Mouse (Mus musculus) gastrocnemius, postnatal 36 days (tissue): ENCODE measurements around the gene Mep1a. TPM values are rescaled to one million over a fixed set of nuclear protein-coding genes. Genes with fewer than 3 reads are reported as not detected.
"Not testable (repeated sequence)": the region's sequence is repeated elsewhere in the genome, so short reads cannot be mapped to it uniquely, and the experiment has no call there.

Experiments used
- DNase-seq, 2 experiments: peaks; one replicate each; pipeline ENCODE4 v3.0.0; 2022
- intact Hi-C: fragments of 180-260 bp; cut with DNase I; formaldehyde crosslinking; loops from one replicate; pipeline ENCODE4 v1.15.1; 2025
- long read RNA-seq, 2 experiments: library from polyadenylated mRNA; stranded (forward); transcript quantifications; one replicate each; pipeline ENCODE4 v2.0.0; 2021
- total RNA-seq, 2 experiments: library from RNA; stranded (reverse); gene quantifications; 2 replicates each; pipeline ENCODE4 v1.2.3; 2021

Mep1a gene
- total RNA-seq: not detected
- long read RNA-seq, experiment 1: 0 reads
- long read RNA-seq, experiment 2: 0 reads

- intact Hi-C loops: no loop called here
- DNase-seq: no peak
These were observed at the start of gene Mep1a for GRCm38 (mm10) chr17:43502592-43502991. Gene Mep1a, minus strand, starts transcription at chr17:43502812.

- DNase-seq: no peak
- intact Hi-C loops: no loop called here
These were observed 48.6 kb upstream of the Mep1a start for GRCm38 (mm10) chr17:43551122-43551630.

GRCm38 (mm10) chr17:43544040-43544439, 41.4 kb upstream of the Mep1a start:
- DNase-seq: no peak
- intact Hi-C loops: no loop called here

GRCm38 (mm10) chr17:43543539-43543938, 40.9 kb upstream of the Mep1a start, which contains the start of gene Ankrd66:
Gene Ankrd66, minus strand, starts transcription at chr17:43543639.
- intact Hi-C loops: no loop called here
- DNase-seq: no peak

GRCm38 (mm10) chr17:43538767-43539166, 36.2 kb upstream of the Mep1a start:
- intact Hi-C loops: no loop called here
- no peak for DNase-seq

GRCm38 (mm10) chr17:43536841-43537240, 34.2 kb upstream of the Mep1a start:
- DNase-seq, intact Hi-C loops: not testable (repeated sequence)

GRCm38 (mm10) chr17:43534362-43535222, 32.0 kb upstream of the Mep1a start:
- intact Hi-C loops: no loop called here
- peak; percentile 20 to 36 for DNase-seq

GRCm38 (mm10) chr17:43531192-43531591, 28.6 kb upstream of the Mep1a start:
- no peak for DNase-seq
- intact Hi-C loops: no loop called here

- intact Hi-C loops: no loop called here
- no peak for DNase-seq
These were observed 27.9 kb upstream of the Mep1a start for GRCm38 (mm10) chr17:43530507-43530906.

- intact Hi-C loops: no loop called here
- no peak for DNase-seq
These were observed 17.6 kb upstream of the Mep1a start for GRCm38 (mm10) chr17:43520166-43520565.

- DNase-seq: peak; percentile 21 to 33
- intact Hi-C loops: loop anchor here (1.0 kb wide), 1 partner anchor 87 kb away; no protein-coding TSS in a partner anchor
These were observed 16.2 kb upstream of the Mep1a start for GRCm38 (mm10) chr17:43518644-43519409.

- no peak for DNase-seq
- intact Hi-C loops: no loop called here
These were observed 8.2 kb upstream of the Mep1a start for GRCm38 (mm10) chr17:43510782-43511181.

GRCm38 (mm10) chr17:43504594-43504934, 2.0 kb upstream of the Mep1a start:
- intact Hi-C loops: no loop called here
- no peak for DNase-seq

GRCm38 (mm10) chr17:43503861-43504593, 1.4 kb upstream of the Mep1a start:
- intact Hi-C loops: no loop called here
- no peak for DNase-seq

GRCm38 (mm10) chr17:43501631-43502030, 981 bp downstream of the Mep1a start:
- DNase-seq: no peak
- intact Hi-C loops: no loop called here

- intact Hi-C loops: no loop called here
- no peak for DNase-seq
These were observed 1.4 kb downstream of the Mep1a start for GRCm38 (mm10) chr17:43501223-43501622.

- intact Hi-C loops: no loop called here
- no peak for DNase-seq
These were observed 2.1 kb downstream of the Mep1a start for GRCm38 (mm10) chr17:43500513-43500912.

- DNase-seq: no peak
- intact Hi-C loops: no loop called here
These were observed 5.1 kb downstream of the Mep1a start for GRCm38 (mm10) chr17:43497521-43497920.

- no peak for DNase-seq
- intact Hi-C loops: no loop called here
These were observed 7.1 kb downstream of the Mep1a start for GRCm38 (mm10) chr17:43495502-43495901.

GRCm38 (mm10) chr17:43490371-43490770, 12.2 kb downstream of the Mep1a start:
- intact Hi-C loops, DNase-seq: not testable (repeated sequence)
